Mouse (Mus musculus): ENCODE data around the gene 1700010I14Rik. TPM values are rescaled to one million over a fixed set of nuclear protein-coding genes. Genes with fewer than 3 reads are reported as not detected.

The 1700010I14Rik gene
- polyA plus RNA-seq, 1 experiment from 2014 or later: 2.2 TPM

- H3K4me2 ChIP-seq (ENCODE audit: low read depth, low read length): no peak overlapping the region
- no peaks in the 10 kb centered on the region for H3K4me1 ChIP-seq (ENCODE audit: control insufficient read depth, insufficient read depth, low read length)
- ATAC-seq (replicated peaks; ENCODE audit: insufficient number of reproducible peaks, low FRiP score, low TSS enrichment, low read depth): no peak
- no peaks in the 10 kb centered on the region for H3K36me3 ChIP-seq (replicated peaks; ENCODE audit: control insufficient read depth, insufficient read depth, low read depth, low read length)
- no peak for DNase-seq (ENCODE audit: low spot score)
- H3K27ac ChIP-seq (replicated peaks; ENCODE audit: low read depth, low read length): no peak overlapping the region
- 70% methylated on average over 2 of the region's 2 CpGs for WGBS
- no peaks in the 10 kb centered on the region for H3K27me3 ChIP-seq (ENCODE audit: control insufficient read depth, insufficient read depth, low read length)
- no peaks in the 10 kb centered on the region for H3K9me3 ChIP-seq (replicated peaks; ENCODE audit: control insufficient read depth, low read length)
- H3K9ac ChIP-seq (replicated peaks; ENCODE audit: low read length): no peak overlapping the region
- no peak overlapping the region for H3K4me3 ChIP-seq (ENCODE audit: low read depth, low read length)
These were observed 1.6 kb upstream of the 1700010I14Rik start for GRCm38 (mm10) chr17:8986551-8986950.

- no peak for ATAC-seq (replicated peaks; ENCODE audit: insufficient number of reproducible peaks, low FRiP score, low TSS enrichment, low read depth)
- no peaks in the 10 kb centered on the region for H3K36me3 ChIP-seq (replicated peaks; ENCODE audit: control insufficient read depth, insufficient read depth, low read depth, low read length)
- H3K4me1 ChIP-seq (ENCODE audit: control insufficient read depth, insufficient read depth, low read length): no peaks in the 10 kb centered on the region
- H3K9me3 ChIP-seq (replicated peaks; ENCODE audit: control insufficient read depth, low read length): no peaks in the 10 kb centered on the region
- no peak overlapping the region for H3K4me2 ChIP-seq (ENCODE audit: low read depth, low read length)
- 77% methylated on average over 5 of the region's 5 CpGs for WGBS
- H3K27ac ChIP-seq (replicated peaks; ENCODE audit: low read depth, low read length): no peak overlapping the region
- DNase-seq (ENCODE audit: low spot score): no peak
- no peaks in the 10 kb centered on the region for H3K27me3 ChIP-seq (ENCODE audit: control insufficient read depth, insufficient read depth, low read length)
- no peak overlapping the region for H3K9ac ChIP-seq (replicated peaks; ENCODE audit: low read length)
- H3K4me3 ChIP-seq (ENCODE audit: low read depth, low read length): no peak overlapping the region
These were observed 764 bp upstream of the 1700010I14Rik start for GRCm38 (mm10) chr17:8987369-8987768.

- Histone ChIP-seq H3K36me3 (replicated peaks; ENCODE audit: control insufficient read depth, insufficient read depth, low read depth, low read length) (no peaks in the 10 kb centered on the region), H3K4me2 (ENCODE audit: low read depth, low read length) (no peak overlapping the region), H3K9me3 (replicated peaks; ENCODE audit: control insufficient read depth, low read length) (no peaks in the 10 kb centered on the region), H3K4me3 (ENCODE audit: low read depth, low read length) (no peak overlapping the region), H3K27me3 (ENCODE audit: control insufficient read depth, insufficient read depth, low read length) (no peaks in the 10 kb centered on the region), H3K9ac (replicated peaks; ENCODE audit: low read length) (no peak overlapping the region), H3K27ac (replicated peaks; ENCODE audit: low read depth, low read length) (no peak overlapping the region), H3K4me1 (ENCODE audit: control insufficient read depth, insufficient read depth, low read length) (no peaks in the 10 kb centered on the region)
- ATAC-seq (replicated peaks; ENCODE audit: insufficient number of reproducible peaks, low FRiP score, low TSS enrichment, low read depth): no peak
- peak; percentile 41 for DNase-seq (ENCODE audit: low spot score)
- 31% methylated on average over 8 of the region's 8 CpGs for WGBS
These were observed 3.0 kb downstream of the 1700010I14Rik start for GRCm38 (mm10) chr17:8991160-8991559.

- no peaks in the 10 kb centered on the region for H3K4me1 ChIP-seq (ENCODE audit: control insufficient read depth, insufficient read depth, low read length)
- H3K4me2 ChIP-seq (ENCODE audit: low read depth, low read length): no peak overlapping the region
- no peak overlapping the region for H3K27ac ChIP-seq (replicated peaks; ENCODE audit: low read depth, low read length)
- ATAC-seq (replicated peaks; ENCODE audit: insufficient number of reproducible peaks, low FRiP score, low TSS enrichment, low read depth) (no peak), DNase-seq (ENCODE audit: low spot score) (no peak)
- 78% methylated on average over 1 of the region's 1 CpGs for WGBS
- H3K9me3 ChIP-seq (replicated peaks; ENCODE audit: control insufficient read depth, low read length): no peaks in the 10 kb centered on the region
- no peaks in the 10 kb centered on the region for H3K36me3 ChIP-seq (replicated peaks; ENCODE audit: control insufficient read depth, insufficient read depth, low read depth, low read length)
- H3K4me3 ChIP-seq (ENCODE audit: low read depth, low read length): no peak overlapping the region
- no peak overlapping the region for H3K9ac ChIP-seq (replicated peaks; ENCODE audit: low read length)
- H3K27me3 ChIP-seq (ENCODE audit: control insufficient read depth, insufficient read depth, low read length): no peaks in the 10 kb centered on the region
These were observed 7.2 kb downstream of the 1700010I14Rik start for GRCm38 (mm10) chr17:8995344-8995743.

- Histone ChIP-seq H3K4me2 (ENCODE audit: low read depth, low read length) (no peak overlapping the region), H3K27ac (replicated peaks; ENCODE audit: low read depth, low read length) (no peak overlapping the region), H3K4me3 (ENCODE audit: low read depth, low read length) (no peak overlapping the region), H3K9ac (replicated peaks; ENCODE audit: low read length) (no peak overlapping the region), H3K36me3 (replicated peaks; ENCODE audit: control insufficient read depth, insufficient read depth, low read depth, low read length) (no peaks in the 10 kb centered on the region), H3K9me3 (replicated peaks; ENCODE audit: control insufficient read depth, low read length) (no peaks in the 10 kb centered on the region), H3K27me3 (ENCODE audit: control insufficient read depth, insufficient read depth, low read length) (no peaks in the 10 kb centered on the region), H3K4me1 (ENCODE audit: control insufficient read depth, insufficient read depth, low read length) (no peaks in the 10 kb centered on the region)
- no peak for DNase-seq (ENCODE audit: low spot score)
- WGBS: 69% methylated on average over 4 of the region's 4 CpGs
- ATAC-seq (replicated peaks; ENCODE audit: insufficient number of reproducible peaks, low FRiP score, low TSS enrichment, low read depth): no peak
These were observed 14.3 kb downstream of the 1700010I14Rik start for GRCm38 (mm10) chr17:9002438-9002837.

- Histone ChIP-seq H3K36me3 (replicated peaks; ENCODE audit: control insufficient read depth, insufficient read depth, low read depth, low read length) (no peaks in the 10 kb centered on the region), H3K4me3 (ENCODE audit: low read depth, low read length) (no peak overlapping the region), H3K4me2 (ENCODE audit: low read depth, low read length) (no peak overlapping the region), H3K27ac (replicated peaks; ENCODE audit: low read depth, low read length) (no peak overlapping the region), H3K27me3 (ENCODE audit: control insufficient read depth, insufficient read depth, low read length) (no peaks in the 10 kb centered on the region), H3K9ac (replicated peaks; ENCODE audit: low read length) (no peak overlapping the region), H3K4me1 (ENCODE audit: control insufficient read depth, insufficient read depth, low read length) (no peaks in the 10 kb centered on the region), H3K9me3 (replicated peaks; ENCODE audit: control insufficient read depth, low read length) (no peaks in the 10 kb centered on the region)
- 93% methylated on average over 3 of the region's 4 CpGs for WGBS
- ATAC-seq (replicated peaks; ENCODE audit: insufficient number of reproducible peaks, low FRiP score, low TSS enrichment, low read depth) (no peak), DNase-seq (ENCODE audit: low spot score) (no peak)
These were observed 16.4 kb downstream of the 1700010I14Rik start for GRCm38 (mm10) chr17:9004516-9004915.

GRCm38 (mm10) chr17:9023198-9023942 is 35.2 kb downstream of the 1700010I14Rik start:
- H3K27ac ChIP-seq (replicated peaks; ENCODE audit: low read depth, low read length): no peak overlapping the region
- 29% methylated on average over 14 of the region's 14 CpGs for WGBS
- no peaks in the 10 kb centered on the region for H3K27me3 ChIP-seq (ENCODE audit: control insufficient read depth, insufficient read depth, low read length)
- no peak overlapping the region for H3K9ac ChIP-seq (replicated peaks; ENCODE audit: low read length)
- DNase-seq (ENCODE audit: low spot score) (peak; percentile 16), ATAC-seq (replicated peaks; ENCODE audit: insufficient number of reproducible peaks, low FRiP score, low TSS enrichment, low read depth) (no peak)
- no peaks in the 10 kb centered on the region for H3K9me3 ChIP-seq (replicated peaks; ENCODE audit: control insufficient read depth, low read length)
- H3K36me3 ChIP-seq (replicated peaks; ENCODE audit: control insufficient read depth, insufficient read depth, low read depth, low read length): no peaks in the 10 kb centered on the region
- H3K4me2 ChIP-seq (ENCODE audit: low read depth, low read length): no peak overlapping the region
- no peak overlapping the region for H3K4me3 ChIP-seq (ENCODE audit: low read depth, low read length)
- H3K4me1 ChIP-seq (ENCODE audit: control insufficient read depth, insufficient read depth, low read length): no peaks in the 10 kb centered on the region

- no peaks in the 10 kb centered on the region for H3K9me3 ChIP-seq (replicated peaks; ENCODE audit: control insufficient read depth, low read length)
- no peak overlapping the region for H3K27ac ChIP-seq (replicated peaks; ENCODE audit: low read depth, low read length)
- H3K4me2 ChIP-seq (ENCODE audit: low read depth, low read length): no peak overlapping the region
- WGBS: 61% methylated on average over 5 of the region's 5 CpGs
- no peaks in the 10 kb centered on the region for H3K4me1 ChIP-seq (ENCODE audit: control insufficient read depth, insufficient read depth, low read length)
- H3K4me3 ChIP-seq (ENCODE audit: low read depth, low read length): no peak overlapping the region
- ATAC-seq (replicated peaks; ENCODE audit: insufficient number of reproducible peaks, low FRiP score, low TSS enrichment, low read depth) (no peak), DNase-seq (ENCODE audit: low spot score) (no peak)
- no peak overlapping the region for H3K9ac ChIP-seq (replicated peaks; ENCODE audit: low read length)
- H3K27me3 ChIP-seq (ENCODE audit: control insufficient read depth, insufficient read depth, low read length): no peaks in the 10 kb centered on the region
- H3K36me3 ChIP-seq (replicated peaks; ENCODE audit: control insufficient read depth, insufficient read depth, low read depth, low read length): no peaks in the 10 kb centered on the region
These were observed 42.0 kb downstream of the 1700010I14Rik start for GRCm38 (mm10) chr17:9030181-9030580.
